Mouse (Mus musculus) myocyte (in vitro differentiated cells): ENCODE measurements around the gene Psmf1. TPM values are rescaled to one million over a fixed set of nuclear protein-coding genes. Genes with fewer than 3 reads are reported as not detected.

Experiments used
- H3K27me3 ChIP-seq: one replicate; pipeline ENCODE4 v1.6.1; 2011; ENCODE audit not compliant: control insufficient read depth, insufficient read depth, insufficient read length
- H3K36me3 ChIP-seq: one replicate; pipeline ENCODE4 v1.6.1; 2011; ENCODE audit not compliant: control insufficient read depth, insufficient read depth
- H3K4me2 ChIP-seq: one replicate; pipeline ENCODE4 v1.6.1; 2011; ENCODE audit warnings: low read depth, control low read depth
- H3K4me3 ChIP-seq: one replicate; pipeline ENCODE4 v1.5.1; 2011; ENCODE audit warnings: mild to moderate bottlenecking, control low read depth, moderate library complexity
- H3K79me2 ChIP-seq: one replicate; pipeline ENCODE4 v1.6.1; 2011; ENCODE audit not compliant: control insufficient read depth, insufficient read depth
- H3ac ChIP-seq: one replicate; pipeline ENCODE4 v1.6.1; 2011; ENCODE audit not compliant: control insufficient read depth, insufficient read length
- CEBPB ChIP-seq: IDR thresholded peaks from 2 replicates; pipeline ENCODE4 v1.6.1; 2011; ENCODE audit warnings: mild to moderate bottlenecking, moderate library complexity; ENCODE audit not compliant: poor library complexity, insufficient read depth, severe bottlenecking
- E2F4 ChIP-seq: IDR thresholded peaks from one replicate; pipeline ENCODE4 v1.6.1; 2011; ENCODE audit warnings: mild to moderate bottlenecking, control low read depth, moderate library complexity; ENCODE audit not compliant: insufficient read depth
- MAX ChIP-seq: IDR thresholded peaks from one replicate; pipeline ENCODE4 v1.6.1; 2011; ENCODE audit warnings: low read depth, mild to moderate bottlenecking, control low read depth
- MYOD1 ChIP-seq, 3 experiments: IDR thresholded peaks; one replicate each; pipeline ENCODE4 v1.6.1; 2011; ENCODE audit warnings: control low read depth in 2 of 3, low read depth in 2 of 3, mild to moderate bottlenecking in 2 of 3, moderate library complexity in 1 of 3; ENCODE audit not compliant: insufficient read length in 2 of 3, control insufficient read depth in 1 of 3
- MYOG ChIP-seq, 3 experiments: IDR thresholded peaks; one replicate each; pipeline ENCODE4 v1.6.1; 2011; ENCODE audit warnings: control low read depth in 2 of 3, low read depth in 2 of 3, mild to moderate bottlenecking in 2 of 3; ENCODE audit not compliant: insufficient read length in 2 of 3, control insufficient read depth in 1 of 3, insufficient read depth in 1 of 3
- POLR2A ChIP-seq: IDR thresholded peaks from one replicate; pipeline ENCODE4 v1.6.1; 2011; ENCODE audit warnings: low read depth, mild to moderate bottlenecking, control low read depth, moderate library complexity; ENCODE audit not compliant: insufficient read length
- POLR2AphosphoS2 ChIP-seq: IDR thresholded peaks from one replicate; pipeline ENCODE4 v1.6.1; 2011; ENCODE audit warnings: low read depth, control low read depth; ENCODE audit not compliant: insufficient read length
- REST ChIP-seq: IDR thresholded peaks from one replicate; pipeline ENCODE4 v1.6.1; 2011; ENCODE audit warnings: mild to moderate bottlenecking, control low read depth, moderate library complexity; ENCODE audit not compliant: insufficient read depth, insufficient read length
- SRF ChIP-seq: IDR thresholded peaks from one replicate; pipeline ENCODE4 v1.6.1; 2011; ENCODE audit warnings: low read depth; ENCODE audit not compliant: control insufficient read depth, insufficient read length
- TCF12 ChIP-seq: IDR thresholded peaks from one replicate; pipeline ENCODE4 v1.6.1; 2011; ENCODE audit warnings: mild to moderate bottlenecking, control low read depth; ENCODE audit not compliant: poor library complexity, insufficient read depth, severe bottlenecking
- TCF3 ChIP-seq: IDR thresholded peaks from one replicate; pipeline ENCODE4 v1.6.1; 2011; ENCODE audit warnings: low read depth, control low read depth; ENCODE audit not compliant: insufficient read length
- USF1 ChIP-seq: IDR thresholded peaks from one replicate; pipeline ENCODE4 v1.6.1; 2011; ENCODE audit warnings: low read depth, mild to moderate bottlenecking, control low read depth, moderate library complexity
- polyA plus RNA-seq: library from polyadenylated mRNA; unstranded; fragments of >200 nt; fragmentation: generic; extraction: Trizol; gene quantifications from one replicate; pipeline ENCODE4 v1.2.1, GENCODE M21; 2012; ENCODE audit warnings: missing spikeins

The Psmf1 gene
- polyA plus RNA-seq, 1 experiment: 22.8 TPM

DNA sequence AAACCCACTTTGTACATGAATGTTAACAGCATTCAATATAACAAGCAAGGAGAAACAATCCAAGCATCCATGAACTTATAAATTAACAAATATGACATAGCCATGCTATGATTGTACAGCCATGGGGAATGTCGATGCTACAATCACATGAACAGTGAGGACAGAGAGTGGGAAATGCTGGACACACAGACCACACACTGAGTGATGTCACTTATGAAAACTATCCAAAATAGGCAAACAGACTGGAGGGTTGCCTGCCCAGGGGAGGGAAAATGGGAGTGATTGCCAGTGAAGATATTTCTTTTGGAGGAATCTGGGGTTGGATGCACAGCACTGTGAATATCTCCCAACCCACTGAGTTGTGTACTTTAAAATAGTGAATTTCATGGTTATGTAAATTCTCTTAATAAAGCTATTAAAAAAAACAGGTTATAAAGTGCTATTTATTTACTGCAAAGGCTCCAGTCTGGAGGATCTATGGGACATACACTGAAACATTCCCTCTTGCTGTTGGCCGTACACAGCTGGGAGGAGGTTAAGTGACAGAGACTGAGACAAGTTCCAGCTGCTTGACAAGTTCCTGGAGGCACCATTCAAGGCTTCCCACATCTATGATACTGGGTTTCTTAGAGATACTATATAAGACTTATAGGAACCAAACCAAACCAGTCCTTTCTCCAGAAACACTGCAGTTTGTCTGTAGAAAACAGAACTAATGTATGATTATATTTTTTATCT is 27.5 kb downstream of the Psmf1 start:
- no peak overlapping the region for H3K4me2 ChIP-seq
- H3K27me3 ChIP-seq: no peaks in the 10 kb centered on the region
- peaks cover 10% of the 10 kb centered on the region for H3K36me3 ChIP-seq
- no peak overlapping the region for H3ac ChIP-seq
- TF ChIP-seq E2F4: no peak
- TF ChIP-seq REST: no peak
- TF ChIP-seq POLR2A: no peak
- no peak for TF ChIP-seq TCF3
- TF ChIP-seq MYOD1 (IDR thresholded peaks at IDR 0.05; ENCODE audit: control insufficient read depth in 1 of 3, insufficient read length in 2 of 3, low read depth in 2 of 3): no peak
- H3K79me2 ChIP-seq: no peaks in the 10 kb centered on the region
- H3K4me3 ChIP-seq: no peak overlapping the region

DNA sequence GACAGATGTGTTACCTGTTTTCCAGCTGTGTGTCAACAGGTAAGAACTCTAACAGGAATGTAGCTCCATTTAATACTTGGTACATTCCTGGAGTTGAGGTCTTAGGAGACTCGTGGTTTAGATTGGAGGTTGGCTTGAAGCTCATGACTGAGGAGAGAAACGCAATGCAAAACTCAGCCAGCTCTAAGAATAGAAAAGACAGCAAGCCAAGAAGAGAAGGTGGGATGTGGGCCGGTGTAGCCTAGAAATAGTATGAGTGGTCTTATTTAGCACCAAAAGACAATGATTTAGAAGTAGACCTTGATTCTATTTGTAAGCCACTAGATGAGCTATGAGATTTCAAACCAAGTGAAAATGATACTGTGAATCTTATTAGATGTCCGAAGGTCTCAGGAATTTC is 28.5 kb downstream of the Psmf1 start:
- Histone ChIP-seq H3ac (no peak overlapping the region), H3K27me3 (no peaks in the 10 kb centered on the region), H3K79me2 (no peaks in the 10 kb centered on the region), H3K36me3 (peaks cover 3% of the 10 kb centered on the region), H3K4me2 (no peak overlapping the region), H3K4me3 (no peak overlapping the region)
- TF ChIP-seq REST (no peak), MYOG (IDR thresholded peaks at IDR 0.05; ENCODE audit: control insufficient read depth in 1 of 3, insufficient read depth in 1 of 3, insufficient read length in 2 of 3, low read depth in 2 of 3) (no peak), SRF (no peak), E2F4 (no peak), TCF3 (no peak), POLR2A (no peak), POLR2AphosphoS2 (no peak), CEBPB (no peak), MYOD1 (IDR thresholded peaks at IDR 0.05; ENCODE audit: control insufficient read depth in 1 of 3, insufficient read length in 2 of 3, low read depth in 2 of 3) (no peak), MAX (no peak), USF1 (no peak), TCF12 (no peak)

DNA sequence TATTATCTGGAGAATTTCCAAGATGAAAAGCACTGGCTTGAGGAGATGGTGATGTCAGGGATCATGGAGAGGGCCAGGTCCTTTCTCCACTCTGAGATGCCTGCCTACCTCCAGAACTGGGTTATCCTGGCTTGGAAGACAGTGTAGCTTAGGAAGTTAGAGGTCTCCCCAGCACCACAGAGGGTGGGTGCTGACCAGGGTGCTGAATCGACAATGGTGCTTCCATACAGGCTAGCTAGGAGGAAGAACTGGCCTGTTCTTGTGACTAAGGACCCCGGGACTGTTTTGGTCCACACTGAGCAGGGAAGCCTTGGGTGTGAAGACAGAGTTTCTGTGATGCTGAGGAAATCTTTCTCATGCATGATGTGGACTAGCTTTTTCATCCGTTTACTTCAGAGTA is 31.3 kb downstream of the Psmf1 start:
- peaks cover under 1% of the 10 kb centered on the region for H3K27me3 ChIP-seq
- H3K4me2 ChIP-seq: no peak overlapping the region
- TF ChIP-seq TCF12 (no peak), POLR2A (no peak), SRF (no peak), REST (peak; percentile 90)
- no peaks in the 10 kb centered on the region for H3K79me2 ChIP-seq
- peaks cover 3% of the 10 kb centered on the region for H3K36me3 ChIP-seq
- H3ac ChIP-seq: no peak overlapping the region
- no peak overlapping the region for H3K4me3 ChIP-seq

DNA sequence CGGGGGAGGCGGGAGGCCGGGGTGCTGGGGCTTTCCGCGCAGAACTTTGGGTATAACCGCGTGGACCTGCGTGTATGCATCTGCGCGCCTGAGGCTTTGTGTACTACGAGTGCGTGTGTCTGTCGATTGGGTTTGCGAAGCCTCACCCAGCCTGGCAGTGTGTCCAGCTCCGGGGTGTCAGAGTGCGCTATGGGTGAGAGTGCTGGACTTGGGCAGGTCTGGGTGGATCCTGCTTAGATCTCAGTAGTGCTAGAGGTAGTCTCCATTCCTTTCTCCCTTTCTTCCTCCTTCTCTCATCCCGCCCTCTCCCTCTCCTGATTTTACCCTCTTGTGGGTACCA is 41.2 kb downstream of the Psmf1 start:
- Histone ChIP-seq H3K4me3 (no peak overlapping the region), H3ac (no peak overlapping the region), H3K27me3 (peaks cover 63% of the 10 kb centered on the region), H3K79me2 (no peaks in the 10 kb centered on the region), H3K4me2 (no peak overlapping the region), H3K36me3 (no peaks in the 10 kb centered on the region)
- no peak for TF ChIP-seq REST
- TF ChIP-seq E2F4: no peak
- no peak for TF ChIP-seq POLR2A
- no peak for TF ChIP-seq TCF3
- no peak for TF ChIP-seq CEBPB
- TF ChIP-seq MAX: no peak
- TF ChIP-seq USF1: no peak
- no peak for TF ChIP-seq POLR2AphosphoS2
- no peak for TF ChIP-seq TCF12
- TF ChIP-seq MYOD1 (IDR thresholded peaks at IDR 0.05; ENCODE audit: control insufficient read depth in 1 of 3, insufficient read length in 2 of 3, low read depth in 2 of 3): no peak
- TF ChIP-seq SRF: no peak
- TF ChIP-seq MYOG (IDR thresholded peaks at IDR 0.05; ENCODE audit: control insufficient read depth in 1 of 3, insufficient read depth in 1 of 3, insufficient read length in 2 of 3, low read depth in 2 of 3): no peak

DNA sequence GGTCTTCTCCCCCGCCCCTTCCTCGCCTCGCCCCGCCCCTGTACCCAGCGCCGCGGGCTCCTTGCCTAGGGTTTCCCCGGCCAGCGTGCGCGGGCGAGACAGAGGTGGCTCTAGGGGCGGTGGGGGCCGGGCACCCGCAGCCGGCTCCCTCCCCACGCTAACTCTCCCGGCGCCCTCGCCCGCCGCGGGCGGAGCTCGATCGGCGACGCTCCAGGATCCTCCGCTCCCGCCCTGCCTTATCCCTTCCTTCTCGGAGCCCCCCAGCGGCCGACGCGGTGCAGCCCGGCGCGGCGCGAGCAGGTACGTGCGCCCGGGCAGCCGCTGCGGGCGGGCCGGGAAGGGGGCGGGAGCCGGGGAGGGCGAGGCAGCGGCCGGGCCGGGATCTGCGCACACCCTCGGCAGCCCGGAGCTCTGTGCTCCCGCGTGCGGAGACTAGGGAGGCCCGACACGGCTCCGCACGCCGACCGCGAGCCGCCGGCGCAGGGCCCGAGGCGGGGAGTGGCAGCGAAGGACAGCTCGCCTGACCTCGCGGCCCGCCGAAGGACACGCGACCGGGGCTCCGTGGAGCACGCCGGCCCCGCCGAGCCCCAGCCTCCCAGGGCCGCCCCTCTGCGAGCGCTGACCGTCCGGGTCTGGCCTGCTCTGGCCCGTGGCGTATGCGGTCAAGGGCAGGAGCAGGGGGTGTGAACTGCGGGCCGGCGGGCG is 41.7 kb downstream of the Psmf1 start:
- no peaks in the 10 kb centered on the region for H3K79me2 ChIP-seq
- peak overlapping the region; percentile 2 for H3K4me2 ChIP-seq
- no peaks in the 10 kb centered on the region for H3K36me3 ChIP-seq
- TF ChIP-seq SRF (no peak), MYOD1 (IDR thresholded peaks at IDR 0.05; ENCODE audit: control insufficient read depth in 1 of 3, insufficient read length in 2 of 3, low read depth in 2 of 3) (no peak), CEBPB (no peak), POLR2A (no peak), MAX (no peak)
- H3K4me3 ChIP-seq: no peak overlapping the region
- no peak overlapping the region for H3ac ChIP-seq
- peaks cover 59% of the 10 kb centered on the region for H3K27me3 ChIP-seq
